Mouse (Mus musculus): ENCODE results near the gene Abcb10. TPM values are rescaled to one million over a fixed set of nuclear protein-coding genes. Genes with fewer than 3 reads are reported as not detected.

Abcb10 gene
- polyA plus RNA-seq, 1 experiment from 2014 or later, result 19.7 TPM

MicroRNAs within 50 kb of the gene (microRNA counts, 519-probe panel; counts per million panel counts)
- not detected for microRNA mmu-miR-1967

Small RNA genes within 50 kb of the gene (microRNA-seq; reads per million reads assigned to microRNA genes)
- gene Mir1967, result not detected

Other genes with a start within 250 kb of the Abcb10 start
- gene Rab4a, start 177.1 kb downstream of the Abcb10 start, polyA plus RNA-seq (2014; fragmentation: Nextera tagmentation; extraction: Ambion mirVana), result 79.1 and 82.7 TPM in 2 replicates
- 5.0 TPM in 2 replicates for gene Ccsap, start 122.9 kb downstream of the Abcb10 start, polyA plus RNA-seq (2014; fragmentation: Nextera tagmentation; extraction: Ambion mirVana)
- gene Acta1, start 88.4 kb downstream of the Abcb10 start, polyA plus RNA-seq (2014; fragmentation: Nextera tagmentation; extraction: Ambion mirVana), result 5.3 and 6.6 TPM in 2 replicates
- 26.5 and 26.8 TPM in 2 replicates for gene Nup133, start 33.9 kb downstream of the Abcb10 start, polyA plus RNA-seq (2014; fragmentation: Nextera tagmentation; extraction: Ambion mirVana)
- gene Taf5l, start 38.3 kb upstream of the Abcb10 start, polyA plus RNA-seq (2014; fragmentation: Nextera tagmentation; extraction: Ambion mirVana), result 24.2 and 25.7 TPM in 2 replicates
- 4.9 and 5.5 TPM in 2 replicates for gene Urb2, start 38.4 kb upstream of the Abcb10 start, polyA plus RNA-seq (2014; fragmentation: Nextera tagmentation; extraction: Ambion mirVana)
- 62.9 and 70.6 TPM in 2 replicates for gene Galnt2, start 248.3 kb upstream of the Abcb10 start, polyA plus RNA-seq (2014; fragmentation: Nextera tagmentation; extraction: Ambion mirVana)

Measured in hindbrain, embryonic 14.5 days (tissue).